Mouse (Mus musculus): ENCODE measurements around the gene Olfr1110. TPM values are rescaled to one million over a fixed set of nuclear protein-coding genes. Genes with fewer than 3 reads are reported as not detected.

Gene Olfr1110
- polyA plus RNA-seq (2021; fragmentation: Nextera tagmentation): not detected in 2 replicates
- long read RNA-seq, experiment 1: 0 reads
- long read RNA-seq, experiment 2: 0 reads

DNA sequence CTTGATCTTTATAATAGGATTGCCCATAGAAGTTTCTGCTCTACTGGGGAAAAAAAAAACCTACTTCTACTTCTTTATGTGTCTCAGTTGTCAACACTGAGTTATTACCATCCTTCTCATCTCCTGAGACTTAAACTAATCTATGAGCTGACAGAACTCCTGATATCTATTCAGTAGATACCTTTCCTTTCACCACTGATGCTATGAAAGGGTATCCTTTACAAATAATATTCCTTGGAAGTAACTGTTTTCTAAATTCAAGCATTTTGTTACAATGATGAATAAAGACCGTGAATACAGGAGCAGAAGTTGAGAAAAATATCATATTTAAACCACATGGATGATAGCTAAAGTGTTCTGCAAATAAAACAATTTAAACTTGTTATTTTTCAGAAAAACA is at the start of gene Olfr1110:
Olfr1110 (minus strand) TSS at position 101 of the 400 bp plus-strand sequence.

GRCm38 (mm10) chr2:87187498-87187897 is 47.4 kb upstream of the Olfr1110 start, which contains the start of gene Olfr1112:
Gene Olfr1112 (plus strand): TSS chr2:87187798.

GRCm38 (mm10) chr2:87152524-87152923 is 12.4 kb upstream of the Olfr1110 start, which contains the start of gene Olfr1111:
Gene Olfr1111 (minus strand): TSS chr2:87152624.

DNA sequence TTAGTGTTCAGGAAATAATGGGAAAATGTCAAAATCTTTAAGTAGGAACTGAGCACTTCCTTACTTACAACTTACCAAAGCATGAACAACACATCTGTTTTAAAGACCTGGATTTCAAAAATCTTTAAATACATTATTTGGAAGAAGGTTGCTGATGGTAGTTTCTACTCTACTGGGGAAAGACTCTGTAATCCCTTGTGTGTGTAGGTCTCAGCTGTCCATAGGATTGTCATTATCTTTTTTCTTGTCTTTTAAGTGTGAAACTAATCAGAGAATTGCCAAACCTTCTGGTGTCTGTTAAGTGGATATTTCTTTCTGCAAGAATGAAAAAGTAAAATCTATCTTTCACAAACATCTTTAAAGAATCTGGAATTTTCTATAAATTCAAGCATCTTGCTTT is 25.6 kb downstream of the Olfr1110 start, which contains the start of gene Olfr259:
Olfr259 (minus strand) TSS at position 101 of the 400 bp plus-strand sequence.

GRCm38 (mm10) chr2:87095908-87096307 is 44.2 kb downstream of the Olfr1110 start, which contains the start of gene Olfr1109:
Gene Olfr1109 (minus strand): TSS chr2:87096008.

Other genes starting within 250 kb of the Olfr1110 start
- not detected in 2 replicates for gene Olfr1097, start 248.1 kb downstream of the Olfr1110 start, polyA plus RNA-seq (2021; fragmentation: Nextera tagmentation)
- gene Olfr1098, start 215.8 kb downstream of the Olfr1110 start, polyA plus RNA-seq (2021; fragmentation: Nextera tagmentation): not detected in 2 replicates
- not detected in 2 replicates for gene Olfr1099, start 179.6 kb downstream of the Olfr1110 start, polyA plus RNA-seq (2021; fragmentation: Nextera tagmentation)
- gene Olfr1100, start 160.3 kb downstream of the Olfr1110 start, polyA plus RNA-seq (2021; fragmentation: Nextera tagmentation): not detected in 2 replicates
- gene Olfr1101, start 149.1 kb downstream of the Olfr1110 start, polyA plus RNA-seq (2021; fragmentation: Nextera tagmentation): not detected in 2 replicates
- gene Olfr1102, start 141.9 kb downstream of the Olfr1110 start, polyA plus RNA-seq (2021; fragmentation: Nextera tagmentation): not detected in 2 replicates
- not detected in 2 replicates for gene Olfr1104, start 113.2 kb downstream of the Olfr1110 start, polyA plus RNA-seq (2021; fragmentation: Nextera tagmentation)
- not detected in 2 replicates for gene Olfr1105, start 103.8 kb downstream of the Olfr1110 start, polyA plus RNA-seq (2021; fragmentation: Nextera tagmentation)
- gene Olfr1106, start 88.0 kb downstream of the Olfr1110 start, polyA plus RNA-seq (2021; fragmentation: Nextera tagmentation): not detected in 2 replicates
- not detected in 2 replicates for gene Olfr1107, start 64.5 kb downstream of the Olfr1110 start, polyA plus RNA-seq (2021; fragmentation: Nextera tagmentation)
- gene Olfr1109, start 44.3 kb downstream of the Olfr1110 start, polyA plus RNA-seq (2021; fragmentation: Nextera tagmentation): not detected in 2 replicates
- gene Olfr259, start 25.7 kb downstream of the Olfr1110 start, polyA plus RNA-seq (2021; fragmentation: Nextera tagmentation): not detected in 2 replicates
- not detected in 2 replicates for gene Olfr1111, start 12.3 kb upstream of the Olfr1110 start, polyA plus RNA-seq (2021; fragmentation: Nextera tagmentation)
- not detected in 2 replicates for gene Olfr1112, start 47.5 kb upstream of the Olfr1110 start, polyA plus RNA-seq (2021; fragmentation: Nextera tagmentation)
- not detected in 2 replicates for gene Olfr1113, start 68.7 kb upstream of the Olfr1110 start, polyA plus RNA-seq (2021; fragmentation: Nextera tagmentation)
- not detected in 2 replicates for gene Olfr1115, start 107.7 kb upstream of the Olfr1110 start, polyA plus RNA-seq (2021; fragmentation: Nextera tagmentation)
- gene Olfr1116, start 127.2 kb upstream of the Olfr1110 start, polyA plus RNA-seq (2021; fragmentation: Nextera tagmentation): not detected in 2 replicates
- not detected in 2 replicates for gene Olfr1118, start 167.3 kb upstream of the Olfr1110 start, polyA plus RNA-seq (2021; fragmentation: Nextera tagmentation)
- gene Olfr1120, start 214.5 kb upstream of the Olfr1110 start, polyA plus RNA-seq (2021; fragmentation: Nextera tagmentation): not detected in 2 replicates
- gene Olfr1121, start 229.6 kb upstream of the Olfr1110 start, polyA plus RNA-seq (2021; fragmentation: Nextera tagmentation): not detected in 2 replicates
- gene Olfr1122, start 245.5 kb upstream of the Olfr1110 start, polyA plus RNA-seq (2021; fragmentation: Nextera tagmentation): not detected in 2 replicates